Mouse (Mus musculus) CD4-positive naive resting alpha-beta T cell, adult 57 days (primary cell): ENCODE results near the gene Pilra. TPM values are rescaled to one million over a fixed set of nuclear protein-coding genes. Genes with fewer than 3 reads are reported as not detected.

Source experiments
- total RNA-seq: library from RNA; stranded (reverse); gene quantifications from one replicate; pipeline ENCODE4 v1.2.4, GENCODE M21; 2023

The Pilra gene
- total RNA-seq: 5.1 TPM

DNA sequence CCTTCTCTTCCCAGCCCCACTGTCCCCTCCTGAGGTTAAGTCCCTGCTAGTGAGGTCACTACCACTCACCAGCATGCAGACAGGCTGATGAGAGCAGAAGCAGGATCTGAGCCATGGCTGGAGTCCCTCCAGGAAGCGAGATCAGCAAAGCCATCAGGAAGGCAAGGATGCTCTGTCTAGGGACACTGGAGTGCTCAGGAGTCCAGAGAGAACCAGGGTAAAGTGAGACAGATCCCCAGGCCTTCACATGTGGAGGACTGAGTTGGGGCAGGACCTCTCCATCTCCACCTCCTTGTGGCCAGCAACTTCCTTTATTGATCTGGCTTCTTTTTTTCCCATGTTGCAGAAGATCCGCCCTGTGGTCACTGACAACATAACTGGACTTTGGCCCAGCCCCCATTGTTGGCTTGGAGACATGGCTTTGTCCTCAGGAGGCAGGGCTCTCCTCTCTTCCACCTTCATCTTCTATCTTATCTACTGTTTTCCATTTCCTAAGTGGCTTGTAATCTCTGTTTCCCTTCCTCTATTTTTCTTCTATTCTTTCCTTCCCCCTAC, at the start of gene Pilra:
Gene Pilra (minus strand): TSS at position 316 of the 555 bp plus-strand sequence.

GRCm38 (mm10) chr5:137871644-137872380, 35.7 kb upstream of the Pilra start, which contains the start of gene Pilrb2:
Pilrb2 (minus strand) TSS chr5:137871815.

DNA sequence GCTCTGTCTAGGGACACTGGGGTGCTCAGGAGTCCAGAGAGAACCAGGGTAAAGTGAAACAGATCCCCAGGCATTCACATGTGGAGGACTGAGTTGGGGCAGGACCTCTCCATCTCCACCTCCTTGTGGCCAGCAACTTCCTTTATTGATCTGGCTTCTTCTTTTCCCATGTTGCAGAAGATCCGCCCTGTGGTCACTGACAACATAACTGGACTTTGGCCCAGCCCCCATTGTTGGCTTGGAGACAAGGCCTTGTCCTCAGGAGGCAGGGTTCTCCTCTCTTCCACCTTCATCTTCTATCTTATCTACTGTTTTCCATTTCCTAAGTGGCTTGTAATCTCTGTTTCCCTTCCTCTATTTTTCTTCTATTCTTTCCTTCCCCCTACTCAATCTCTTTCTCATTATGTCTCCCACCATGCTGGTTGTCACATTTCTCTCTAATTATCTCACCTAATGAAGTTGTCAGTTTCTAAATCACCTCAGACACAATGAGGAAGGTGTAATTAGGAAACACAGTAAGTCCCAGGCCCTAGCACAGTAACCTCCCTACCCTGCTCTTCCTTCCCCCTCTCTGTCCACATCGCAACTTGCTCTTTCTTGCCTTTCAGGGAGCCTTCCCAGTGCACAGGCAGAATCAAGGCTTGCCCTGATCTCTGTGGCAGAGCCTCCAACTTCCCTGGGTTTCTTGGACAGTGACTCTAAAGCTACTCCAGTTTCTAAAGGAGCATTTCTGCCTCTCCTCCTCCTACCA, 22.1 kb upstream of the Pilra start, which contains the start of gene Pilrb1:
Gene Pilrb1 (minus strand): TSS at position 147 of the 751 bp plus-strand sequence.

DNA sequence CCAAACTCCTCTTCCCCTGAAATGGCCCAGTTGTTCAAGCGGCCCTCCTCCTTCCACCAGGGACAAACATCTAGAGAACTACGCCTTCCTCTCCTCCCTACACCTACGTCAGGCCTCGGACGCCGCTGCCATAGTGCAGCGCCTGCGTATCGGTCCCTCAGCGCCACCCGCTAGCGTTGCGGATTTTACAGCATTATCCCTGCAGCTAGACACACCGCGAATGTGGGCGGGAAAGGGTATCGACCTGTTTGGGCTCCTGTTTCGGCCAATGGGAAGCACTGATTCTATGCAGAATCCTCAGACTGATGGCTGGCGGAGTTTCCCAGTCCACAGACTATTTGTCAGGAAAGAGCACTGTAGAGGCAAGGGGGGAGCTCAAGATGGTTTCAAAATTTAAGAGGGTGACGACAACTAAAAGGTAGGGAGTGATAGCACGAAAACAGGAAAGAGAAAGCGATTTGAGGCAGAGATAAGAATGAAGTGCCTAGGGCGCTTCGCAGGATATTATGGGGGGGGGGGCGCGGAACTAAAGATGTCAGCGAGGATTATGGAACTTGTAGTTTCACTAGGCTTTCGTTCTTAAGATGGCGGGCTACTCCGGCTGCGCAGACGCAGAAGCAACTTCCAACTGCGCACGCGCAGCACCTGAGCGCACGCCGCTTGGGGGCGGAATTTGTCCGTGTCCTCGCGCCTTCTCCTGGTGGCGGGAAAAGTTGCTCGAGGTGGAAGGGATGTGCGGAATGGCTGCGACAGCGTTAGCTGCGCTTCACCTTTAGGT, 48.7 kb downstream of the Pilra start, which contains the start of the genes Mepce and Zcwpw1:
Gene Mepce (minus strand): TSS at position 505 of the 778 bp plus-strand sequence.
Gene Zcwpw1 (plus strand): TSS at position 648 of the 778 bp plus-strand sequence.

GRCm38 (mm10) chr5:137778635-137779034, 57.4 kb downstream of the Pilra start, which contains the start of gene Ppp1r35:
Ppp1r35 (plus strand) TSS chr5:137778849.

Other genes starting within 250 kb of the Pilra start
- gene Mospd3, start 235.2 kb downstream of the Pilra start, total RNA-seq: 40.9 TPM
- 1.8 TPM for gene Pcolce, start 222.5 kb downstream of the Pilra start, total RNA-seq
- 0.53 TPM for gene Fbxo24, start 207.3 kb downstream of the Pilra start, total RNA-seq
- gene Lrch4, start 207.2 kb downstream of the Pilra start, total RNA-seq: 208 TPM
- 63.8 TPM for gene Gm20605, start 207.1 kb downstream of the Pilra start, total RNA-seq
- 111 TPM for gene Sap25, start 194.9 kb downstream of the Pilra start, total RNA-seq
- not detected for gene Irs3, start 190.6 kb downstream of the Pilra start, total RNA-seq
- 33.8 TPM for gene Agfg2, start 151.6 kb downstream of the Pilra start, total RNA-seq
- gene Nyap1, start 94.7 kb downstream of the Pilra start, total RNA-seq: 1.7 TPM
- gene Tsc22d4, start 90.6 kb downstream of the Pilra start, total RNA-seq: 231 TPM
- 23.3 TPM for gene Ppp1r35, start 57.4 kb downstream of the Pilra start, total RNA-seq
- 168 TPM for gene Mepce, start 48.6 kb downstream of the Pilra start, total RNA-seq
- gene Zcwpw1, start 48.5 kb downstream of the Pilra start, total RNA-seq: 15.1 TPM
- 2.1 TPM for gene Pilrb1, start 21.8 kb upstream of the Pilra start, total RNA-seq
- 1.7 TPM for gene Pilrb2, start 35.5 kb upstream of the Pilra start, total RNA-seq
- gene Cyp3a13, start 85.3 kb upstream of the Pilra start, total RNA-seq: not detected
- gene Gjc3, start 126.8 kb upstream of the Pilra start, total RNA-seq: not detected
- gene Azgp1, start 145.2 kb upstream of the Pilra start, total RNA-seq: not detected
- gene Smok3a, start 185.0 kb upstream of the Pilra start, total RNA-seq: not detected
- not detected for gene Smok3b, start 185.1 kb upstream of the Pilra start, total RNA-seq
- gene Smok3c, start 216.9 kb upstream of the Pilra start, total RNA-seq: not detected
- 25.9 TPM for gene Zkscan1, start 248.8 kb upstream of the Pilra start, total RNA-seq